Mouse (Mus musculus) cortical plate, adult 2 months (tissue): Measurements from ENCODE around the gene Dcaf1. TPM values are rescaled to one million over a fixed set of nuclear protein-coding genes. Genes with fewer than 3 reads are reported as not detected.
A peak's percentile ranks its signal among the peaks of the same experiment; 100 is the strongest.

Source experiments
- H3K27ac ChIP-seq: fragments of 200-500 bp; 2 replicates; pipeline ENCODE4 v1.5.1; 2012; ENCODE audit warnings: low read length, control low read depth, inconsistent platforms; ENCODE audit not compliant: insufficient read depth
- H3K4me1 ChIP-seq: fragments of 200-500 bp; 2 replicates; pipeline ENCODE4 v1.6.1; 2011; ENCODE audit warnings: low read length; ENCODE audit not compliant: control insufficient read depth, insufficient read depth
- H3K4me3 ChIP-seq: fragments of 200-500 bp; 2 replicates; pipeline ENCODE4 v1.5.1; 2011; ENCODE audit warnings: mild to moderate bottlenecking, low read length, control low read depth; ENCODE audit not compliant: insufficient read depth
- CTCF ChIP-seq: fragments of 200-500 bp; IDR thresholded peaks from 2 replicates; pipeline ENCODE4 v1.5.1; 2011; ENCODE audit warnings: mild to moderate bottlenecking, control low read depth, low read length; ENCODE audit not compliant: insufficient read depth; ENCODE audit errors: extremely low read depth
- POLR2A ChIP-seq: fragments of 200-500 bp; IDR thresholded peaks from 2 replicates; pipeline ENCODE4 v1.6.1; 2011; ENCODE audit warnings: mild to moderate bottlenecking, low read length, control low read depth; ENCODE audit not compliant: insufficient read depth; ENCODE audit errors: extremely low read depth
- polyA plus RNA-seq: library from polyadenylated mRNA; depleted of rRNA; stranded (reverse); fragments of >200 nt; gene quantifications from 2 replicates; pipeline ENCODE4 v1.2.3, GENCODE M21; 2012

Dcaf1 gene
- polyA plus RNA-seq, 1 experiment, result 18.4 TPM

DNA sequence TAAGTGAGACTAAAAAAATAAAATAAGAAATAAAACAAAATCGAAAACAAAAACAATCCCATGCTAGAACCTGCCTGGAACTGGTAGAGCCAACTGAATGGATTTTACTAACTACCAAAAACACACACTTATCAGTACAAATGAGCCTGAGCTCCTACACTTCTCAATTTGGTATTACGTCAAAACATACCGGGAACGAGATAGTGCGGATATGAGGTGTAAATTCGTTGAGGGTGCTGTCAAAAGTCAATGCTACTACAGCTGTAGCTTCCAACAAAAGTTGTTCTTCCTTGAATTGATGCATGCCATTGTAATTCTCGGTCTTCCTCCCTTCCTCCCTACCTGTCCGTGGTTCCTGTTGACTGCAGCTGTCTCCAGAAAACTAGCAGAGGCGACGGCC lies 32.3 kb upstream of the Dcaf1 start:
- H3K4me3 ChIP-seq, result peak overlapping the region; percentile 78
- no peak for TF ChIP-seq POLR2A
- TF ChIP-seq CTCF, result no peak
- no peak overlapping the region for H3K27ac ChIP-seq
- peaks cover 5% of the 10 kb centered on the region for H3K4me1 ChIP-seq

DNA sequence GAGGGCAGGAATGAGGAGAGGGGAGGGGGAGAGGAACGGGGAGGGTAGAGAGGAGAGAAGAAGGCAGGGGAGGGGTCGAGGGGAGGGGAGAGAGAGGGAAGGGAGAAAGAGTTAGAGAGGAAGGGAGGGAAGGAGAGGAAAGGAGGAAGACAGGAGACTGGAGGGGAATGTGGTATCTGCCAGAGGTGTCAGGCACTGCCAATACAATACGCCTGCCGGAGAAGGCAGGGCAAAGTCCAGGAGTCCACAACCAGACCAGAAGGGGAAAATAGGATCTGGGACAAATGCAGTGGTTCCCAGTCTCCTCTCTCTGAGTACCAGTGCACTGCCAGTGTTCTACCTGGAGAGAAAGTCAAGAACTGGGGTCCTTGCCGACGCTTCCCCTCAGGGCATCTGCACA lies 30.8 kb upstream of the Dcaf1 start:
- no peak overlapping the region for H3K4me3 ChIP-seq
- peaks cover 5% of the 10 kb centered on the region for H3K4me1 ChIP-seq
- TF ChIP-seq POLR2A (no peak), CTCF (no peak)

DNA sequence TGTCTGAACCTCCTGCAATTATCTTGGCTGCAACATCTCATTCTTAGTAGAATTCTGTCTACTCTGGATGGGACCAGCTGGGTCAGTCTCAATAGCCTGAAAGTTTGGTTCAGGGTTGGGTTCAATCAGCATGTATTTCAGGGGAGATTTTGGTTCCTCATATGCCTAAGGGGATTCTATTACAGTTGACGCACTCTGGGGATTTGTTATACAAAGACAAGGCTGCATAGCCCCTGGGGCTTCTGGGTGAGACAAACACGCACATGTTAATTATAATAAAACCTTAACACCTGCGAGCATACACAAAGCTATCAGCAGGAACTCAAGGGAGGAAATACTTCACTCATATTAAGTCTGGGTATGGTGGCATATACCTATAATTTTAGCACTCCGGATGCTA lies 15.2 kb upstream of the Dcaf1 start:
- H3K4me3 ChIP-seq, result no peak overlapping the region
- H3K27ac ChIP-seq, result no peak overlapping the region
- H3K4me1 ChIP-seq, result no peaks in the 10 kb centered on the region
- TF ChIP-seq CTCF (no peak), POLR2A (no peak)

More for the DNA sequence above, 30.8 kb upstream of the Dcaf1 start:
- no peak overlapping the region for H3K27ac ChIP-seq

DNA sequence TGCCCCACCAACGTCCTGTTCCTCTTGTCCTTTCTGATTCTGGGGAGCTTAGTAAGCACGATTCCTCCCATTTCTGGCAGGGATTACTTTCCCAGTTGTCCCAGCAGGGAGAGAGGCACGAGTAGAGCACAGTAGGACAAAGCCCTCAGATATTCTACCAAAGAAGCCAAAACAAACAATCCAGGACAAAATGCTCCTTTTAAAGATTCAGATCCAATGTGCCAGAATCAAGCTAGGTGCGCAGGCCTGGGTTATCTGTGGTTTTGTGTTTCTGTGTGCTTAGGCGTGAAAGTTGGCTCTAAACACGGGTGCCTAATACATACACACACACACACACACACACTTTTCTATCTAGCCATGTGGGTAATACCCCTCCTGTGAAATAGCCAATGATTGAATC lies 3.5 kb upstream of the Dcaf1 start:
- no peak for TF ChIP-seq POLR2A
- no peak for TF ChIP-seq CTCF
- Histone ChIP-seq H3K27ac (no peak overlapping the region), H3K4me1 (no peaks in the 10 kb centered on the region), H3K4me3 (no peak overlapping the region)

DNA sequence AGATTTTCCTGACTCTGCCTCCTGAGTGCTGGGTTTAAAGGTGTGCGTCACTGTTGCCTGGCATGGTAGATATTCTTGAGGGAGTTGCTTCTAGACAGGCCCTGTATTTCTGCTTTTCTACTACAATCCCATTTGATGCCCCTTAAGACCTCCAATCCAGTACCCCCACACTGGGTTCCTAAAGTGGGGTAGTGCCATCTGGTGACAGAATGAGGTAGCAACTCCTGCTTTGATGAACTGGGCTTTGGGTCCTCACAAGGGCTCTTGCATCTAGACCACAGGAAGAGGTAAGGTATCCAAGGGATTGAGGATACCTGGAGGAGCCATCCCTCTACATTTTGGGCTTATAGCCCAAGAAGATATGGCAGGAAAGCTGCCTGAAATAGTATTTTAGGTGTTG lies 2.5 kb upstream of the Dcaf1 start:
- Histone ChIP-seq H3K27ac (no peak overlapping the region), H3K4me1 (no peaks in the 10 kb centered on the region), H3K4me3 (no peak overlapping the region)
- TF ChIP-seq POLR2A (no peak), CTCF (peak; percentile 42)

DNA sequence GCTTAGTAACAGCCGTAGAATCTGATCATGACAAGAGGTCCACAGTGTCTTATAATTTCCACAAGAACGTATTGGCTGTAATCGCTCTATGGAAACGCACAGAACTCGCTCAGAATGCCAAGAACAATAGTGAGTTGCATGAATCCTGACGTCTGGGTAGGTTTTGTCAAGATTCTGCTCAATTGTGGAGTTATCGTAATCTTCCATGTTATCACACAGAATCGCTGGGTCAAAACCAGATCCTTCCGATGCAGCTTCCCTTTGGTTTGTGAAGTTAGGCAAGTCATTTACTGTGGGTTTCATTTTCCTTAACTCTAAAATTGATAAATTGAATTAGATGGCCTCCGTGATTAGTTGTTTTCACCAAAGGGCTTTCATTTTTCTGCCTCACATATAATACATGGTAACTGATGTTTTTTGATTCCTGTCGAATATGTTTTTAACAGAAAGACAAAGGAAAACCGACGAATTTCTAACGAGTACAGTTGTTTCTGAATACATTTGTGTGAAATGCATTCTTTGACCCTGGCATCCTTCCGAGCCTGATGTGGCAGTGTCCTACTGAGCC lies 540 bp upstream of the Dcaf1 start:
- peak overlapping the region; percentile 47 for H3K4me3 ChIP-seq
- H3K27ac ChIP-seq, result no peak overlapping the region
- TF ChIP-seq CTCF (no peak), POLR2A (no peak)
- no peaks in the 10 kb centered on the region for H3K4me1 ChIP-seq

DNA sequence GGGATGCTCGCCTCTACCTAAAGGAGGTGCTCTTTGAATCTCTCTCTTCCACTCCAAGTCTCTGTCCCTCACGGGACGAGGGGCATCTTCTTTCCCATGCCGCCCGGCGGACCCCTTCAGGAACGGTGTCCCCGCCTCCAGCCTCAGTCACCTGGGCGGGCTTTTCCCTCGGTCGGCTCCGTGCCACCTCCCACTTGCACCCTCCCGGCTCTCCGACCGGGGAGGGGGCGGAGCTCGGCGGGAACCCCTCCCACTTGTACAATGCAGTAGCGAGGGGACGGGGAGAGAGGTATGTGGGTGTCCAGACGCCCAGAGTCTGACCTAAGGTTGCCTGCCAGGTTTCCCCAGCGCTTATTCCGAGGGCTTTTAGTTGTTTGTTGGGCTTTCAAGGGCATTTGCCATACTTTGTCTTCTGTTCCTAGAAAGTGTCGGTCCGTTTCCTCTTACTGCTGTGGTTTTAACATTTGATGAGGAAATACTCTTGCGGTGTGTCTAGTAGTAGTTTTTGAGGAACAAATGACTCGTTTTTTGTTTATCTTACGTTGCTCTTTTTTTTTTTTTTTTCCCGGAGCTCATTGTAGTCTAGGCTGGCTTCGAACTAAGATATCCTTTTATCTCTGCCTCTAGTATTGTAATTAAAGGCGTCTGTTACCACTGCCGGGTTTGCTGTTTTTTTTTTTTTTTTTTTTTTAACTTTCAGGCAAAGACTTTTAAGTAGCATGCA lies 869 bp downstream of the Dcaf1 start:
- peak overlapping the region; percentile 47 for H3K4me3 ChIP-seq
- H3K4me1 ChIP-seq, result no peaks in the 10 kb centered on the region
- TF ChIP-seq POLR2A, result no peak
- TF ChIP-seq CTCF, result no peak
- no peak overlapping the region for H3K27ac ChIP-seq

DNA sequence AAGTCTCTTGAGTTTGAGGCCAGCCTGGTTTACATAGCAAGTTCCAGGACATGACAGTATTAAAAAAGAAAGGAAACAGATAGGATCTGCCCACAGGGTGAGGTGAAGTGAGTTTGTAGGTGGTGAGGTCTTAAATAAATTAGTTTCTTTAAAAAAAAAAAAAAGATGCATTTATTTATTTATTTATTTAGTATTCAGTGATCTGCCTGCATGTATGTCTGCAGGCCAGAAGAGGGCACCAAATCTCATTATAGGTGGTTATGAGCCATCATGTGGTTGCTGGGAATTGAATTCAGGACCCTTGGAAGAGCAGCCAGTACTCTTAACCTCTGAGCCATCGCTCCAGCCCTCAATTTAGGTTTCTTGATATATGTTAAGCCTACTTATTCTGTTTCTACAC lies 18.9 kb downstream of the Dcaf1 start:
- TF ChIP-seq CTCF (no peak), POLR2A (no peak)
- Histone ChIP-seq H3K27ac (no peak overlapping the region), H3K4me3 (no peak overlapping the region), H3K4me1 (no peaks in the 10 kb centered on the region)

DNA sequence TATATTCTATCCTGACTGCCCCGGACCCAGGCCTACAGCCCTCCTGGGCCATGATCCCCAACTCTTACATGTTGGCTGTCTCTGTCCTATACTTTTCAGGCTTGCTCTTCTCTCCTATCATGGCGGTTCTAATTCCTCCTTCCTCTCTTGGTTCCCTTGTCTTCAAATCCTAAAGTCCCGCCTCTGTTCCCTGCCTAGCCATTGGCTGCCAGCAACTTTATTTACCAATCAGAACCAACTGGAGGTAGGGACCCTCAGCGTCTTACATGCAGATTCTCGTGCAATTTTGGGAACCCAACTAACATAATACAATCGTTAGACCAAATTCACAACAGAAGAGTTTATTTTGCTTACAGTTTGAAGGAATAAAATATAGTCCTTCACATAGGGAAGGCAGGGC lies 21.1 kb downstream of the Dcaf1 start:
- H3K27ac ChIP-seq, result no peak overlapping the region
- no peak for TF ChIP-seq CTCF
- TF ChIP-seq POLR2A, result no peak
- H3K4me1 ChIP-seq, result no peaks in the 10 kb centered on the region
- no peak overlapping the region for H3K4me3 ChIP-seq

DNA sequence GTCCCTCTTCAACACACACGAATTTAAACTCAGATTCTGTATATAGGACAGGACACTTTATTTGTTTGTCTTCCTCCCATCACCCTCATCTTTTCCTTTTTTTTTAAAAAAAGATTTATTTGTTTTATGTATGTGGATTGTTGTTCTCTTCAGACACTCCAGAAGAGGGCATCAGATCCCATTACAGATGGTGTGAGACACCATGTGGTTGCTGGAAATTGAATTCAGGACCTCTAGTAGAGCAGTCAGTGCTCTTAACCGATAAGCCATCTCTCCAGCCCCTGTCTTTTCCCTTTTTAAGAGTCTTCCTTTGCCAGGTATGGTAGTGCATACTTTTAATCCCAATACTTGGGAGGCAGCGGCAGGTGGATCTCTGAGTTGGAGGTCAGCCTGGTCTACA lies 35.0 kb downstream of the Dcaf1 start:
- Histone ChIP-seq H3K4me1 (no peaks in the 10 kb centered on the region), H3K27ac (no peak overlapping the region), H3K4me3 (no peak overlapping the region)
- TF ChIP-seq POLR2A, result no peak
- TF ChIP-seq CTCF, result no peak
